18 mouse cellular contexts compared by ENCODE assay signal in genomic region chr3:104954551-104954950, GRCm38 (mm10).
"Had no signal": no experiment of that assay in that cellular context is flagged by ENCODE, and none has a peak within 500 bp of the region (broad histone marks: within the 10 kb centered on the region; RNA-seq: fewer than 3 reads in every experiment).

No protein-coding gene starts in this region.

- H3K4me2 ChIP-seq: lung, embryonic 14.5 days; midbrain, embryonic 13.5 days; neural tube, embryonic 12.5 days had no signal

- H3K27ac ChIP-seq: liver, embryonic 14.5 days; midbrain, embryonic 10.5 days; midbrain, embryonic 13.5 days; neural tube, embryonic 12.5 days had no signal

- DNase-seq: lung, adult 18-20 months; lung, embryonic 14.5 days; lung, postnatal 10 days; lung, postnatal 4 days; retina, postnatal 1 day; right cerebral cortex, adult 18-20 months; right cerebral cortex, postnatal 25 days; right cerebral cortex, postnatal 4 days; spleen, adult 18-20 months; thymus, adult 18-20 months; thymus, postnatal 14 days; thymus, postnatal 36 days had no signal

- H3K4me3 ChIP-seq: midbrain, embryonic 10.5 days; midbrain, embryonic 13.5 days; myocyte; neural tube, embryonic 12.5 days had no signal

- ATAC-seq: midbrain, embryonic 13.5 days; midbrain, embryonic 16.5 days had no signal

- H3K9ac ChIP-seq: liver, embryonic 14.5 days; lung, embryonic 14.5 days; midbrain, embryonic 13.5 days; neural tube, embryonic 12.5 days had no signal

- H3K4me1 ChIP-seq: midbrain, embryonic 13.5 days; neural tube, embryonic 12.5 days had no signal

- H3K9me3 ChIP-seq: midbrain, embryonic 10.5 days; midbrain, embryonic 13.5 days; neural tube, embryonic 12.5 days had no signal
